Mouse (Mus musculus): ENCODE measurements around the gene Cabs1. TPM values are rescaled to one million over a fixed set of nuclear protein-coding genes. Genes with fewer than 3 reads are reported as not detected.

The Cabs1 gene
- total RNA-seq (2021): not detected
- long read RNA-seq, experiment 1: 0 reads
- long read RNA-seq, experiment 2: 0 reads

DNA sequence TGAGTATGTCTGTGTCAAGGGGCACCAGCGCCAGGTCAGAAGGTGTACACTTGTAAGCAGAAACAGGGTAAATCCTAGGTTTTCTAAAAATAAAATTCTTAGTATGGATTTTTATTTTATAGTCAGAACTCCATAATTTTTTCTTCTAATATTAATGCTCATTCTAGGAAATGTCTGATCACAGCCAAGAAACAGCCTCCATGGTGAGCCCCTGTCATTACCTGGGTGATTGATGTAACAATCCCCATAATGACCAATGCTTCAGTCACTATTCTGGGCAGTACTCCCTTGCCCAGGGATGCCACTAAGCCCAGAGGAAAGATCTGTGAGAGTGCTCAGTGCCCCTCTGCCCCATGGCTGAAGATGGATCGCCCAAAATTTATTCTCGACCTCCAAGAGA lies at the start of gene Cabs1:
TSS of gene Cabs1 (plus strand) at position 301 of the 400 bp plus-strand sequence.
- no peak for DNase-seq

- no peak for DNase-seq
These were observed 47.6 kb upstream of the Cabs1 start for GRCm38 (mm10) chr5:87931603-87932002.

- DNase-seq: no peak
These were observed 38.5 kb upstream of the Cabs1 start for GRCm38 (mm10) chr5:87940752-87941151.

- no peak for DNase-seq
These were observed 36.7 kb upstream of the Cabs1 start for GRCm38 (mm10) chr5:87942515-87942914.

DNA sequence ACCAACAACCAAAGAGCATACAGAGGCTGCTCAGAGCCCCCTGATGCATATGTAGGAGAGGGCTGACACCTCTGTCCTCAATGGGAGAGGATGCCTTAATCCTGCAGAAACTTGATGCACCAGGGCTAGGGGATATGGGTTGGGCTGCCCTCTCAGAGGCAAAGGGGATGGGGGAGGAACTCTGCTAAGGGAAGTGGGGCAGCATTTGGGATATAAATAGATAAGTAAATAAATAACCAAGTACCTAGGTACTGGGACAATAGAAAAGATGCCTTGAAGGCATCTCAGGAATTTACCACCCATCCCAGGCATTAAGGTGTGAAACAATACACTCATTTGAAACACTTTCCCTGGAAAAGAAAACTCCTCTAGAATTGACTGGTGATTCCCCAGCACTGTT lies 27.4 kb upstream of the Cabs1 start:
- no peak for DNase-seq

DNA sequence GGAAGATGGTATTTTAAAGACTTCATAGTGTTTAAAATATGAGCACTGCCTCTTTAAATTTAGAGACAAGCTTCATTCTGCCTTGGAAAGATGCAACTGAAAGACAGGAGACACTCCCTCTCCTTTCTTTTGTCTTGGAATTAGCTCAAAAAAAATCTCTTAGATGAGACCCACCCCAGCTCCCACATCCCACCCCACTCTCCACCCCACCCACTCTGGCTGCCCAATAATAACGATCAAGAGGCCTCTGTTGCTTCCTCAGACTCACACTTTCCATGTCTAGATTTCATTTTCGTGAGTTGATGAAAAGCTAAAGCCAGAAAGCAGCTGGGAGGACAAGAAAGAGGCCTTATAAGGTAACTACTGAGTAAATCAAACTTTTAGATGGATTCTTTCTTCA lies 10.0 kb upstream of the Cabs1 start, which contains the start of the genes 2310003L06Rik and Gm28434:
TSS of gene 2310003L06Rik (plus strand) at position 259 of the 400 bp plus-strand sequence.
TSS of gene Gm28434 (plus strand) at position 317 of the 400 bp plus-strand sequence.
- no peak for DNase-seq

DNA sequence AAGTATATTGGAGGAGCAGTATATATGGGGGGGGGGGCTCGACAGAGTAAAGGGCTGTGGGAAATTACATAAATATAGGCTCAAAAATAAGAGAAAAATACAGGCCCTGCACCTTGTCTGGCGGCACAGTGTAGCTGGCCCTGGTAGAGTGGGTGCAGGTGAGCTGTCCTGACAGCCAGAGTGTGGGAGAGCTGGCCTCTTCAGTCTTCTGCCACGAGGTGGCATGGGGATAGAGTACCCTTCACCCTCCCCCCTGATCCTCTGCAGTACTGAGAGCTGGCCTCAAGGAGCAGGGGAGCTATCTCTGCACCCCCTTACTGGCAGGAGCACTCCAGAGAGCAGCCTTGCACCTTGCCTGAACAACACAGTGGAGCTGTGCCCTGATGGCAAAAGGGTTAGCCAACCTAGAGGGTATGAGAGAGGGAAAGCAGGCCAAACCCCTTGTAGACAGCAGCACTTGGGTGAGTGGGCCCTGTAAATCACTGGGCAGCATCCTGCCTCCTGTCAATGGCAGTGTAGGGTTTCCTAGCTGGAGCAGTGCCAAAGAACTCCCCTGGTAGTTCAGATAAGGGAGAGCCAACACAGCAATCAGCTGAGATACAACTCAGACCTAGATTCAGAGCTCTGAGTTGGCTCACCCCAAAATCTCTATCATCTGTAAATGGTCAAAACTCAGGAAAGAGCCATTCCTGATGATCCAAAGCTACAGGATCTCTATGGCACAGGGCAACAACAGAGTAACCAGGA lies 3.4 kb downstream of the Cabs1 start:
- no peak for DNase-seq

GRCm38 (mm10) chr5:88002249-88002648 lies 23.0 kb downstream of the Cabs1 start, which contains the start of gene Smr3a:
Gene Smr3a (plus strand): TSS chr5:88002549.
- DNase-seq: no peak

GRCm38 (mm10) chr5:88005241-88005640 lies 26.0 kb downstream of the Cabs1 start:
- DNase-seq: no peak

Other genes with a start within 250 kb of the Cabs1 start
- not detected for gene Csn1s2a, start 204.9 kb upstream of the Cabs1 start, total RNA-seq (2021)
- gene Csn1s2b, start 171.4 kb upstream of the Cabs1 start, total RNA-seq (2021): not detected
- not detected for gene Prr27, start 153.8 kb upstream of the Cabs1 start, total RNA-seq (2021)
- not detected for gene Odam, start 94.4 kb upstream of the Cabs1 start, total RNA-seq (2021)
- gene Csn3, start 53.9 kb upstream of the Cabs1 start, total RNA-seq (2021): not detected
- not detected for gene 2310003L06Rik, start 10.0 kb upstream of the Cabs1 start, total RNA-seq (2021)
- not detected for gene Gm28434, start 9.9 kb upstream of the Cabs1 start, total RNA-seq (2021)
- not detected for gene Smr3a, start 23.1 kb downstream of the Cabs1 start, total RNA-seq (2021)
- gene Smr2, start 107.1 kb downstream of the Cabs1 start, total RNA-seq (2021): not detected
- not detected for gene Gm11116, start 132.1 kb downstream of the Cabs1 start, total RNA-seq (2021)
- not detected for gene Gm11115, start 174.7 kb downstream of the Cabs1 start, total RNA-seq (2021)

All from gastrocnemius, postnatal 10 days (tissue).